Mouse (Mus musculus) activated CD4-positive, CD25-positive, alpha-beta regulatory T cell, adult 4 months (primary cell): ENCODE data around the gene Rbbp6. TPM values are rescaled to one million over a fixed set of nuclear protein-coding genes. Genes with fewer than 3 reads are reported as not detected.

Experiments
- ATAC-seq: one replicate; pipeline ENCODE4 v1.8.0; 2017
- polyA plus RNA-seq, 2 experiments: library from polyadenylated mRNA; unstranded; fragments of 100-300 nt; shearing (Covaris generic); gene quantifications; one replicate each; pipeline ENCODE4 v1.2.1; 2017

Rbbp6 gene
- polyA plus RNA-seq: 10 to 100 TPM; 47.7 to 47.8 TPM

DNA sequence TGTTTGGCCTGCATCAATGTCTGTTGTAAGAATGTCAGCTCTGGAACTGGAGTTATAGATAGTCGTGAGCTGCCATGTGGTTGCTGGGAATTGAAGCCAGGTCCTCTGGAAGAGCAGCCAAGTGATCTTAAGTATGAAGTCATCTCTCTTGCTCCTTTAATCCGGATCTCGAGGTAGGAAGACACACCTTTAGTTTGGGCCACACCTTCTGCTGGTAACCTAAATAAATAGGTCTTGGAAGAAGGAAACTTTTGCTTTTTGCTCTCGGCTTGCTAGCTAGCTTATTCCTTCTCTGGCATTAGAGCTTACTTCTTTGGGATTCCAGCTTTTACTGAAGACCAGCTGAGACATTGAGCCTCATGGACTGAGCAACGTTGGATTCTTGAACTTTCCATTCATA, at the start of gene Rbbp6:
Rbbp6 (plus strand) TSS at position 301 of the 400 bp plus-strand sequence.
- ATAC-seq: no peak

DNA sequence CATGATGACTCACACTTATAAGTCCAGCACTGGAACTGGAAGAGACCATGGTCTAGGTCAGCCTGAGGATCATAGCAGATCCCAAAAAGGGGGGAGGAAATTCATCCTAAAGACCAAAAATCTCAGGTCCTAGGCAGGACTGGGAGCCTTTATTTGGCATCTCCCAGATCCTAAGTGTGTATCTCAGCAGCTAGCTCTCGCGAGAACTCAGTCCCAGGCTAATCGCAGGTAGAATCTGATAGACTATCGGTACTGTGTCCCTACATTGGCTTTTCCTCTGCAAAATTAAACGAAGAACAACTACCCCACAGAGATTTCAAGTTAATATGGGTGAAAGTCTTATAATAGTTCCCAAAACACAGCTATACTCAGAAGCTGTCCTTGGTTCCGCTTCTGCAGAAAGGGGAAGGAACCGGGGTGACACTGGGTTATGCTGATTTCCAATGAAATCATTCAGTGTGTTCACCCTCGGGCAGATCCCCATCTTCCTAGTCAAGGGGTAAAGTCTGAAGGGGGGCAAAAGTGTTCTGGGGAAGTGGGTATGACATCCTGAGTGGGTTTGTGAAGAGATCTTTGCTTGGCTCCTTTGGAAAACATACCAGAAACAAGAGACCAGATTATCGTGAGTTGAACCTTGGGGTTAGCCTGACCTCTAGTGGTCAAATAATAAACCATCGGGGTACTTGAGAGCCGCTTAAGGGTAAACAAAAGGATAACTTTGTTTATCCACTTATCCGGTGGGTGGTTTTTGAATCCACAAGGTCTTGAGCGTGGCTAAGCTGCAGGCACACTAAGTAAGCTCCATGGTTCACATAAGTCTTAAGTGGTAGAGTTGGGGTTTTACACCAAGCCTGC, 45.5 kb upstream of the Rbbp6 start:
- ATAC-seq: peak; percentile 79

DNA sequence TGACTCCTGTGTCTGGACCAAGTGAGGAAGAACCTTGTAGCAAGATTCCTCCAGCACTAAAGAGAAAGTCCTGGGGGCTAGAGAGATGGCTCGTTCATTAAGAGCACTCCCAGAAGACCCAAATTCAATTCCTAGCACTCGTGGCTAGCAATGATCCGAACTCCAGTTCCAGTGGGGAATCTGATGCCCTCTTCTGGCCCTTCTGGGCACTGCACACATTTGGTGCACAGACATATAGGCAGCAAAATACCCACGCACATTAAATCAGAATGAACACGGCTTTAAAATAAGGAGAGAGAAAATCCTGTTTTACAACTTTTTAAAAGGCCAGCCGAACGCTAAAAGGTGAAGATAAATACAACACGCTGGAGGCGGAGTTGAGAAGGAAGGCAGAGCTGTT, 43.9 kb upstream of the Rbbp6 start:
- ATAC-seq: no peak

DNA sequence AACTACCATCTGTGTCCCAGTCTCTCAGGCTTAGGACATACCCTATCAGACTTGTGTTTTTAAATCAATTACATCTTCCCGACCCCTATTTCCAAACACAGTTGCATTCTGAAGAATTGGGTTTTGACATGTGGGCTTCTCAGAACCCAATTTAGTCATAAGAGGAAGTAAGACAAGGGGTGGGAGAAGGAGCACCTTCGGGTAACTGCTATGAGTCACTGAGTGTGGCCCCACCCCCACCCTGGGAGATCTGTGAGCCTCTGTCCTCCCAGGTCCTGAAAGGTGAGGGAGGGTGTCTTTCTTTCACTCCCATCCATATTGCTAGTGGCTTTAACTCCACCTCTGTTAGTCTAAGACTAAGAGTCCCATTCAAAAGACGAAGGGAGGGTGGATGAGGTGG, 41.2 kb upstream of the Rbbp6 start:
- peak; percentile 34 for ATAC-seq

DNA sequence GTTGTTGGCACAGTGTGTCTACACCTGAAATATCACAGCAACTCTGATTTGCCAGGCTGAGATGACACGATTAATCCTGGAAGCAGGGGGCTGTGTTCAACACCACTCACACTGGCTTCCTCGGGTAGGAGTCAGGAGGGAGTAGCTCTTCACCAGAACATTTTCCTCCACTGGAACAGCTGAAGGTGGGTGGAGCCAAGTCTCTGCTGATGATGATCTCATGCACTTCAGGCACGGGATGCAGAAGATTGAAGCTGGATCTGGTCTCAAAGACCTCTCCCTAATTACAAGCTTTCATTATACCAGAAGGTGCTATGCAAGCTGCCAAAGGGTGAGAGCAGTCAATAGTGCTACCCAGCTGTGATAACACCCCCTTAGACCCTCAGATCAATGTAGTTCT, 35.0 kb upstream of the Rbbp6 start:
- no peak for ATAC-seq

DNA sequence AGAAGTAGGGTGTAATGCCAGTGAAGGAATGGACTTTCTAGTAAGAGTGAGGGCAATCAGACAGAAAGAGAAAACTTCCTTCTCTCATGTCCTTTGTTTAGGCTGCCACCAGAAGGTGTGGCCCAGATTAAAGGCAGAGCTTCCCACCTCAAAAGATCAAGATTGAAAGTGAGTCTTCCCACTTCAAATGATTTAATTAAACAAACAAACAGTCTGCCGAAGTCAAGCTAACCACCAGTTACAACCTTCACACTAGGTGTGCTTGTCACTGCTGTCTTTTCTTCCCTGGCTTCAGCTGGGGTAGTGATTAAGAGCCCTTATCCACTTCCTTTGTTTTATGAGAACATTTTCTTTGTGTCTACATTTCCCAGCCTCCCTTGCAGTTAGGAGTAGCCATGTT, 33.3 kb upstream of the Rbbp6 start:
- peak; percentile 76 for ATAC-seq

DNA sequence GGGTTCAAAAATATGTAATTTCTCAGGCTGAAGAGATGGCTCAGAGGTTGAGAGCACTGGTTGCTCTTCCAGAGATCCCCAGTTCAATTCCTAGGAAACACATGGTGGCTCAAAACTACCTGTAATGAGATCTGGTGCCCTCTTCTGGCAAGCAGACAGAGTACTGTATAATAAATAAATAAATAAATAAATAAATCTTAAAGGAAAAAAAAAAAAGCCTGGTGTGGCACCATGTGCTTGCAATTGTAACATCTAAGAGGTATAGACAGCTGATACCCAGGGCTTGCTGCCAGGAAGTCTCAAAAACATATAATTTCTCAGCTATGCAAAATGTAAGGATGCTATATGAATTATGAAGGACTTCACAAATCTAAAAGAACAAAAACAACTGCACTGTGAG, 28.9 kb upstream of the Rbbp6 start:
- no peak for ATAC-seq

DNA sequence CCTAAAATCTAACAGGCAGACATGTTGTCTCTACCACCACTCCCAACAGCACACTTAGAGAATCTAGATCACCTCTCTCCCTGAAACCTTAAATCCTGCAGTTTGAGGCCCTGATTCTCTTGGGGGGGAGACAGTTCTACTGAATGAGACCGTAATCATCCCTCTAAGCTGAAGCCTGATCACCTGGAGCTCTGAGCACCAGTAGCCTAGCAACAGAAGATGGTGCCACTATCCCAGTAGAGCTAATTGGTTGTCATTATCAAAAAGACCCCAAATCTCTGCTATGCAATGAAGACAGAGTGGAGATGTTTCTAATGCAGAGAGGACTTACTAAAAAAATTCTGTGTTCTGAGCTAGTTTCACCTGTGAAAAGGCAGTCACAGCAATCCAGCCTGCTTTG, 27.3 kb upstream of the Rbbp6 start:
- ATAC-seq: no peak

DNA sequence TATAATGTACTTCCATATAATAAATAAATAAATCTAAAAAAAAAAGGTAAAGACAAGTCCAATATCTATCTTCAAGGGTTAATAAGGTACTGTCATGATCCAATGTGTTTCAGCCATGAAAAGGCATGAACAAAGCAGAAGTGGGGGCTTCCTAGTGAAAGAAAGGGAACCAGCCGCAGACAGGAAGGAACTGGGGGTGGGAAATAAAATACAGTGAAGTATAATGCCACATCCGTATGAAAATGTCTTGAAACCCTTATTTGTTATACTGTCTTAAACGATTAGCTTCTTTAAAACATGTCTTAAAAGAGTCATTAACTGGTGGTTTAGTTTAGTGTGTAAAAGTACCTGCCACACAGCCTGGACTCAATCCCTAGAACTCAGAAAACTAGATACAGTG, 26.3 kb upstream of the Rbbp6 start:
- ATAC-seq: peak; percentile 27

DNA sequence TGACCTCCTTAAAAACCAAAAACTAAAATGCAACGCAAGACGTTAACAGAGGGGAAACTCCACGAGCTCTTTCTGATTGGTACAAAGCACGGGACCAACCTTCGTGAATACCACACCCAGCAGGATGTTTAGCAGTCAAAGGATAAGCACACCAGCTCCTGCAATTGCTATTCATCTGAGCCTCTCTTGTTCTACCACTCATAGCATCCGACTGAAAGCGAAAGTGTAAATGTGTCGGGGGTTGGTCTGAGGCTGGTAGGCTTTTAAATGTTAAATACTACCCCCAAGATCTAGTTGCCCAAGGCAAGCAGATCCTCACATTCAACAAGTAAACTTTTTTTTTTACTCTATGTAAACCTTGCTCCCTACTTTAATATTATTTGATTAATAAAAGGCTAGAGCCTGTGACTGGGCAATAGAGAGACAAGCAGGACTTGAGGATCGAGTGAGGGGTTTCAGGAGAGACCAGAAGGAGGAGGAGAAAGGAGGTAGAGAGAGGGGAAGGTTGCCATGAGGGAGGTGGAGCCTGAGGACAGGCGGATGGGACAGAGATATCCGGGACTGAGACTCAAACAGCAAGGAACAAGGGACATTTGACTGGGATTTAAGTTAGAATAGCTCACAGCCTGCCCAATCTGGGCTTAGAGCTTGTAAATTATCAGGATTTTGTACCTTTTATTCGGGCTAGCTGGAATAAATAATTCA, 25.0 kb upstream of the Rbbp6 start:
- peak; percentile 98 for ATAC-seq

DNA sequence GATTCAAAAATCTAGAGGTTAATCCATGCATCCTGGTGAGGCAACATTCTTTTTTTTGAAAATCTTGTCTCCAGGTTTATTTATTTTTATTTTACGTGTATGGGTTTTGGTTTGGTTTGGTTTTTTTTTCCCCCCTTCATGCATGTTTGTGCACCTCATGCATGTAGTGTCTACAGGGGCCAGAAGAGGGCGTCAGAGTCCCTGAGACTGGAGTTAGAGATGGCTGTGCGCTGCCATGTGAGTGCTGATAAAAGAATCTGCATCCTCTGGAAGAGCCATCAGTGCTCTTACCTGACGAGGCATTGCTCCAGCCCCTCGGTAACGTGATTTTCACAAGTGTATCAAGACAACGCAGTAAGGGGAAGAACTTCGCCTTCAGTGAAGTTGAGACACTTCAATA, 23.4 kb upstream of the Rbbp6 start:
- ATAC-seq: no peak

DNA sequence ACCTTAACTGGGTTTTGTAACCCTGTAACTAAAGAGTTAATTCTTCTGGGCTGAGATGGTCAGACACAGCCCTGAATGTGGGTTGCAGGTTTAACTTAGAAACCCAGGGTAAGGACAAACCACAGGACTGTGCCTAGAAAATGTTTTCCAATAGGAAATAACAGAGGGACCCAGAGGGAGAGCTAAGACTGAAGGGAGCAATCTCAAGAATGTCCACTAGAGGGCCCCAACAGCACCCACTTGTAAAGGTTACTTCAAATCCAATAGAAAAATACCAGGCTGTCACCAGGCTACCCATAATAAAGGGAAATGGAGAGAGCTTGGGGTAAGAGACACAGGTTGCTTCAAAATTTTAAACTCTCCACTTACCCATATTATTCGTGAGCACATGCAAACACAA, 20.3 kb upstream of the Rbbp6 start:
- peak; percentile 25 for ATAC-seq

DNA sequence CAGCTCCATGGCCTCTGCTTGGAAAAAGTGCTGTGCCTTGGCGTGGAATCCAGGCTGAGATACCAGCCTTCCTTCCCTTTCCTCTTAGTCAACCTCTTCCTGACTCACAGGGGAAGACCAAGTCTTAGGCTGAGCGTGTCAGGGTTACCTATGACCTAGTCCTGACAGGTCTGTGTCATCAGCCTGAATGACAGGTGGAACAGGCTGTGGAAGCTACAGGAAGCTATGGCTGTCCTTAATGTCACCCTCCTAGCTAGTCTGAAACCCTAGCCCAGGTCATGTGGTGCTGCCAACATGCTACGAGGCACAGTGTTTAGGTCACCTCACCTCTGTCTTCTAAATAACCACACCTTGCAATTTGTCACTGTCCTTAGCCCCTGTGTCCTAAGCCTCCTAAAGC, 16.2 kb upstream of the Rbbp6 start:
- no peak for ATAC-seq

DNA sequence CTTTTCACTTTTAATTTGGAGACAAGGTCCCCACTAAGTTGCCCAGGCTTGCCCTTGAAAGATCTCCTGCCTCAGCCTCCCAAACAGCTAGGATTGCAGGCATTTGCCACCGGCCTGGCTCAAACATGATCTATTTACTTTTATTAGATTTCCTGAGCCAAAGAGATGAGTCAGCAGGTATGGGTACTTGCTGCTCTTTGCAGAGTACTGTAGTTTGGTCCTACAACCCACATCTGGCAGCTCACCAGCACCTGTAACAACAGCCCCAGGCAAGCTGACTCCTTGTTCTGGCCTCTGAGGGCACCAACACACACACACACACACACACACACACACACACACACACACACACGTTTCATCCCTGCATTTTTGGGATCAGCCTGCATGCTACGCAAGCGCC, 14.0 kb upstream of the Rbbp6 start:
- no peak for ATAC-seq

DNA sequence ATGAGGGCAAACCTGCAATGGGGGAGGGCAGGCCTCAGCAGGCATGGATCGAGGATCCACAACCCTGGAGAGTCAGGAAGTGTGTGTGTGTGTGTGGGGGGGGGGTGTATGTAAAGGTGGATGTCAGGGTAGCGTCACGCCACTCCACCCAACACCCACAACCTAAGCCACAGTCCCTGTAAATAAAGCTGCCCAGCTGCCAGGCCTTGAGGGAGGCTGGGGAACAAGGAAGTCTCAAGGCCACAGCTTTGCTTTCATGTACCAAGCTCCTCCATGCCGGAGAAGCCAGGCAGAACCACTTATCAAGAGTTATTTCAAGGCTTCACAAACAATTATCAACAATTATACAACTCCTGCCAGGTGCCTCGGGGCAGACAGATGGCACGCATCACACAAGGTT, 13.4 kb upstream of the Rbbp6 start:
- ATAC-seq: no peak

DNA sequence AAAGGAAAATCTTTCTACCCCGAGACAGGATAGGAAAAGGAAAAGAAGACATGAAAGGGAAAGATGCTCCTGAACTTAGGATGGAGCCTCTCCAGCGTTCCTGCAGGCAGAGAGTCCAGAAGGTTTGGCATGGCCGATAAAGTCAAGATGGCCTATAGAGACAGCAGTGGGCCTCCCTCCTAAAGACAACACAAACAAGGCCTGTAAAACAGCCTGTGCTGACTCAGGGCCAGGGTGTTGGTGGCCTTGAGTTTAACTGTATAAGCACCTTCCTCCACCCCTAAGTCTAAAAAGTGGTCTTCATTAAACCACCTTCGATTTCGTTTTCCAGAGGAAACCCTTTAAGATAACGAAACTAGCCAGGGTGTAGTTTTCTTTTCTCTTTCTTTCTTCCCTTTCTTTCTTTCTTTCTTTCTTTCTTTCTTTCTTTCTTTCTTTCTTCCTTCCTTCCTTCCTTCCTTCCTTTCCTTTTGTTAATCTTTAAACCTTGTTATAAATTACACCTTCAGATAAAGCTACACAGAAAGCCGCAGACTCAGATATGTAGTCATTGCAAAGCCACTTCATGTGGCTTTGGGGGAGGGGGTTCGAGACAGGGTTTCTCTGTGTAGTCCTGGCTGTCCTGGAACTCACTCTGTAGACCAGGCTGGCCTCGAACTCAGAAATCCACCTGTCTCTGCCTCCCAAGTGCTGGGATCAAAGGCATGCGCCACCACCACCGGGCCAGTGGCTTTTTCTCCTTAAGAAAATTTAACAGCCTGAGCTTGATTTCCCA, 10.8 kb upstream of the Rbbp6 start:
- ATAC-seq: no peak

DNA sequence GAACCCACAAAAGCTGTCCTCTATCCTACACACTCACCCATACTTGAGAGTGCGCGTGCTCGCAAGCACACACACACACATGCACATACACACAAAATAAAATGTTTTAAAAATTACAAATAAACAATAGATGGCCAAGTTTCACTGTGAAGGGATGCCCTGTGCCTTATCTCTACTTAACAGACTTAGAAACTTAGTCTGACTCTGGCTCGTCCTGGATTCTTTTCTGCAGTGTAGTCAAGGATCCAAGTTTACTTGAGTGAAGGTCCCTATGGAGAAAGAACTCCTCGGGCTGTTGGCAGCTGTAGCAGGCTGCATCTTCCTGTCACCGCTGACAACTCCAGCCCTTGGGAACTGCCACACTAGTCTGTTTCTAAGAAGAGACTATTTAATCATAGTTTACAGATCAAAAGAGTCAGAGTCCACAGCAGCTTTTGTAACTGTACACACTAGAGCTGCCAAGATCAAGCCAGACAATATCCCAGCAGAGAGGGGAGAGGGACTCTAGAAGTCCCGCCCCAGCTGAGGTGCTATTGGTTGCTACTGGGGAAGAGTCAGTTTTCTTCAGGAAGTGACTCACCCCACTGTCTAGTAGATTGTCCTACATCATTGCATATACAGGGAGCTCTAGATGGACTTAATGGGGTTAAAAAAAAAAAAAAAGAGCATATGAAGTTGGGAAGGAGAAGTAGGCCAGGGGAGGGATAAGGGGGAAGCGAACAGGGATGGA, 10.1 kb upstream of the Rbbp6 start:
- ATAC-seq: peak; percentile 69

DNA sequence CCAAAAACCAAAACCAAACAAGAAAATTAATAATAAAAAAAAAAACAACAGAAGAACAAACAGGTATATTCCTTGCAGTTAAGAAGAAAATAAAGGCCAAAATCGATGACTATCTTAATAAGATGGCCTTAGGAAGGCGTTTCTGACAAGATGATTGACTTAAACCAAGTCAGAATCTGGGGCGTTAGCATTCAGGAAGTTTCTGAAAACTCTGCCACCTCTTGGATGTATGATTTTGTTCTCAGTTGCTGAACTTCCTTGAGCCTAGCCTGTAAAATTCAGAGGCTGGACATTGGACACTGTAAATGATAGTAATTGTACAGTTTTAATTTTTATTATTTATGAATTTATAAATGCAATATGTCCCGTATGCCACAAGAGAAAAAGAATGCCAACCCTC, 3.3 kb downstream of the Rbbp6 start:
- ATAC-seq: no peak

DNA sequence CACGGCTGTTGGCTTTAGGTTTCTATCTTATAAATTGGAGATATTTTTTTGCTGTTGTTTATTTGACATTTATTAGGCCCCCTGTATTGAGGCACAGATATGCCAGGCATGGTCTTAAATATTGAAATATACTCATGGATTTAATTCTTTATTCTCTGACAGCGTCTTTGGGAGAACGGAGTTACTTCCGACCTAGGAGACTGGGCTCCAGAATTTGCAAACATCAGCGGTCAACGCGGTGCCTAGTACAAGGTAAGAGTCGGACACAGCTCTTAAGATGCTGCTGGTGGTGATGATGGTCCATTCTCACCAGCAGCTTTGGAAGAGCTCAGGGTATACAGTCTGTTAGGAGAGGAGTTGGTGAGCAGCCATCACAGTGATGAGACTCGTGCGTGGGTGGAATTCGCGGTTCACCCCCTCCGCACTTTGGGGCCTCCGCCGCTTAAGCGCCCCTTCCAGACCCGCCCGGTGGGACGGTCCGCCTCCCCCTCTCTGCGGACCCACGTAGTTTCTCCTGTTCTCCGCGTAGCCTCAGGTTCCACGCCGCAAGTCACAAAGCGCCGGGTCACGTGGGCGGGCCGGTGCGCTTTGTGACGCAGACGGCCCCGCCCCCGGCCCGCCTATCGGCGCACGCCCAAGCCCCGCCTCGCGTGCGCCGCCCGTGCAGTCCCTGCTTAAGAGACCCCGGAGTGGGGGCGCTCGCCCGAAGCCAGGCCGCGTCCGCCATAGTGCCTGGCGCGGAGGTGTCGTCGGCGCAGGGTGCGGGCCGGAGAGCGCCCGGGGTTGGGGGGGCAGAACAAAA, 3.9 kb downstream of the Rbbp6 start:
- peak; percentile 87 for ATAC-seq

DNA sequence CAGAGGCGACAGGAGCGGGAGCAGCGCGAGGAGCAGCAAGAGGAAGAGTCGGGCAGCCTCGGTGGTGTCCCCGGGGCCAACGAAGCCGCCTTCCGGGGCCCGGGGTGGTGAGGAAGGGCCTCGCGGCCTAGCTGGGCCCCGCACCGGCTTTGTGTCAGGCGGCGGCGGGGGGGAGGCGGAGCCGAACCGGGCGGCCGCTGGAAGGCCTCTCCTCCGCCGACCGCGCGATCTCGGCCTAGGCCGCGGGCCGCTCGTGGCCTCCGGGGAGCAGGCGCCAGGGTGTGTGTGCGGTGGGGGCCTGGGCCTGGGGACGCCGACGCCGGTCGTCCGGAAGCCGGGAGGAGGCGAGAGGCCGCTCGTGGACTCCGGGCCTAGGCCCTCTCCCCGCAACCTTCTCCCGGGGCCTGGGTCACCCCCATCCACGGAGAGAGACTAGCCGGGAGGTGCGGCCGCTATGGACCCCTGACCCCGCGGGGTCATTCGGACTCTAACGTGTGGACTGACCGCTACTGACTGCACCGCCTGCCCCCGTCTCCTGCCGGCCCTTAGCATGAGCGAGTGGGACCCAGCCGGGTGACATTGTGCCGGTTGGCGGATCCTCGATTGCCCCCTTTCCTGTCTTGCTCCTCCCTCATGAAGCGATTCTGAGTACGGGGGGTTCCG, 4.8 kb downstream of the Rbbp6 start:
- peak; percentile 11 for ATAC-seq

DNA sequence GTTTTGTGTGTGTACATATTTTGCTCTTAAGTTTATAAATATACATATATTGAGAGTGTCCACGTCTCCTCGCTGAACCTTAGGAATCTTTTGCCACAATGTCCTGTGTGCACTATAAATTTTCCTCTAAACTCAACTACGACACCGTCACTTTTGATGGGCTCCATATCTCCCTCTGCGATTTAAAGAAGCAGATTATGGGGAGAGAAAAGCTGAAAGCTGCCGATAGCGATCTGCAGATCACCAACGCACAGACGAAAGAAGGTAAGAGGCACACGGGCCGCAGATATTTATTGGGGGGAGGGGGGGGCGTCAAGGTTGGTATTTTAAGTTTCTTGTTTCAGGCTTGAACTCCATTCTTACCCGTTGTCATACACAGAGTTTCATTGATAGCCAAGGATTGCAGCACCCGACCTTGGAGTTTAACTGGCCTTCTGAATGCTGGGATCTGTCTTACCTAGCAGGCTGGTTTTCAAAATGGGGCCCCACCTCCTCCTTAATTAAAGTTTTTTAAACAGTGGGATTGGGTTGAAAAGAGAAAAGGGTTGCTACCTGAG, 5.5 kb downstream of the Rbbp6 start:
- ATAC-seq: no peak
